In the genomic region with DNA sequence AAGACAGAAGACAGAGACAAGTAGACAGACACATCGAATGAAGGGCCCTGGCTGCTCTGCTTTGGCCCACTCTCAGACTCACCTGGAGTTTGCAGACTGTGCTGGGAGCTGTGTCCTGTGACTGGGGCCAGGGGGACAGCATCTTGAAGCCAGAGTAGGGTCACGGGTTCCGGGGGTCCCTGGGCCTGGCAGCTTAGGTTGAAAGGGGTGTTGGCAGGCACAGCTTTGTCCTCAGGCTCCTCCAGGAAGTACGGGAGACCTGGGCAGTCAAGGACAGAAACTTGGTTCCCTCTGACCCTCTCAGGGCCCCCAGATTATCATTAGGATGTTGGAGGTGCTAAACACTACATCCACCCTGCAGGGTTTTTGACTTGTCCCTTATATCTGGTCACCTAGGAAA, we compare ENCODE assay signal across 19 mouse cellular contexts. TPM values are rescaled to one million over a fixed set of nuclear protein-coding genes. Genes with fewer than 3 reads are reported as not detected.
DNase-seq lines count a peak whose midpoint lies in the region; ATAC-seq and TF ChIP-seq lines count a peak whose summit lies in the region.
"Had no signal": no experiment of that assay in that cellular context is flagged by ENCODE, and none has a peak within 500 bp of the region (broad histone marks: within the 10 kb centered on the region; RNA-seq: fewer than 3 reads in every experiment).

No protein-coding gene starts in this region.

- ATAC-seq in forebrain, embryonic 11.5 days (replicated peaks; ENCODE audit: low FRiP score), result no peak
- ATAC-seq: CD4-positive, CD25-positive, alpha-beta regulatory T cell, adult 4 months; forebrain, embryonic 14.5 days had no signal

- no peaks in the 10 kb centered on the region for H3K9me3 ChIP-seq in heart, embryonic 10.5 days
- H3K9me3 ChIP-seq in forebrain, embryonic 11.5 days (ENCODE audit: control insufficient read depth, low read length), result no peaks in the 10 kb centered on the region
- H3K9me3 ChIP-seq: embryonic facial prominence, embryonic 12.5 days; G1E; hindbrain, embryonic 15.5 days had no signal

- peaks cover 10% of the 10 kb centered on the region; the same call in 1 of the 2 replicates for H3K36me3 ChIP-seq in heart, embryonic 10.5 days
- no peaks in the 10 kb centered on the region for H3K36me3 ChIP-seq in spleen, adult 2 months (ENCODE audit: control insufficient read depth, insufficient read depth, low read length)
- no peaks in the 10 kb centered on the region for H3K36me3 ChIP-seq in forebrain, embryonic 11.5 days (ENCODE audit: control insufficient read depth, insufficient read depth, low read length)
- H3K36me3 ChIP-seq: G1E; hindbrain, embryonic 15.5 days had no signal

- H3K27me3 ChIP-seq in heart, embryonic 10.5 days (ENCODE audit: insufficient read depth, poor library complexity, severe bottlenecking), result no peaks in the 10 kb centered on the region; the same call in 1 of the 2 replicates
- H3K27me3 ChIP-seq in spleen, adult 2 months (ENCODE audit: control insufficient read depth, insufficient read depth, low read length), result peaks cover 8% of the 10 kb centered on the region; the same call in 1 of the 2 replicates
- no peaks in the 10 kb centered on the region for H3K27me3 ChIP-seq in forebrain, embryonic 11.5 days (ENCODE audit: control insufficient read depth, insufficient read depth, low read length)
- H3K27me3 ChIP-seq: embryonic facial prominence, embryonic 12.5 days; hindbrain, embryonic 15.5 days had no signal

- H3K4me2 ChIP-seq in forebrain, embryonic 11.5 days (ENCODE audit: low read depth, low read length, severe bottlenecking), result no peak overlapping the region
- H3K4me2 ChIP-seq: embryonic facial prominence, embryonic 12.5 days; hindbrain, embryonic 15.5 days had no signal

- DNase-seq in heart, embryonic 10.5 days (ENCODE audit: low spot score), result no peak
- no peak for DNase-seq in heart, postnatal 25 days (ENCODE audit: low spot score)
- DNase-seq in spleen, adult 2 months (ENCODE audit: low read depth in 1 of 2, low spot score in 2 of 2), result no peak
- DNase-seq in spleen, adult 18-20 months, result no peak
- DNase-seq in forebrain, embryonic 11.5 days (ENCODE audit: low spot score), result no peak
- DNase-seq: adrenal gland, postnatal 10 days; cerebellum, adult 11 months; cerebellum, adult 8-10 months; cerebellum, postnatal 14 days; embryo, embryonic 11 days; gastrocnemius, postnatal 10 days; heart, postnatal 10 days; kidney, adult 11 months had no signal

- no peak overlapping the region for H3K9ac ChIP-seq in forebrain, embryonic 11.5 days (ENCODE audit: low read length)
- H3K9ac ChIP-seq: embryonic facial prominence, embryonic 12.5 days; hindbrain, embryonic 15.5 days had no signal

- no peak for TF ChIP-seq CTCF in spleen, adult 2 months (IDR thresholded peaks at IDR 0.05; ENCODE audit: extremely low read depth, insufficient read depth, insufficient read length, insufficient replicate concordance)
- TF ChIP-seq CTCF in embryonic fibroblast, embryonic 13.5 days (IDR thresholded peaks at IDR 0.05; ENCODE audit: borderline replicate concordance, insufficient read depth, low read length), result no peak

- intact Hi-C loops in heart, postnatal 25 days (cut with DNase I), result no loop called here

- H3K27ac ChIP-seq in heart, embryonic 10.5 days, result peak overlapping the region; percentile 17; the same call in 1 of the 2 replicates
- peak overlapping the region; percentile 47; the same call in 1 of the 2 replicates for H3K27ac ChIP-seq in spleen, adult 2 months (ENCODE audit: insufficient read depth, low read length)
- peak overlapping the region; percentile 48 for H3K27ac ChIP-seq in embryonic fibroblast, embryonic 13.5 days (ENCODE audit: insufficient read depth, low read length)
- H3K27ac ChIP-seq in forebrain, embryonic 11.5 days (ENCODE audit: low read depth, low read length), result no peak overlapping the region
- H3K27ac ChIP-seq: embryonic facial prominence, embryonic 12.5 days; hindbrain, embryonic 15.5 days had no signal

- TF ChIP-seq POLR2A in spleen, adult 2 months (IDR thresholded peaks at IDR 0.05; ENCODE audit: low read depth, low read length), result no peak
- TF ChIP-seq POLR2A in embryonic fibroblast, embryonic 13.5 days (IDR thresholded peaks at IDR 0.05; ENCODE audit: low read depth, low read length), result no peak

- H3K4me1 ChIP-seq in heart, embryonic 10.5 days, result peaks cover 69% of the 10 kb centered on the region
- H3K4me1 ChIP-seq in spleen, adult 2 months (ENCODE audit: control insufficient read depth, insufficient read depth, insufficient read length), result peaks cover 9% of the 10 kb centered on the region
- peaks cover 34% of the 10 kb centered on the region; the same call in 1 of the 2 replicates for H3K4me1 ChIP-seq in embryonic fibroblast, embryonic 13.5 days (ENCODE audit: control insufficient read depth, insufficient read depth, low read length)
- peaks cover 11% of the 10 kb centered on the region; the same call in 1 of the 2 replicates for H3K4me1 ChIP-seq in forebrain, embryonic 11.5 days (replicated peaks; ENCODE audit: control insufficient read depth, insufficient read depth, low read length)

- 75% methylated on average over 4 of the region's 4 CpGs for WGBS in heart, embryonic 10.5 days
- WGBS in spleen, adult 2 months, result 82% methylated on average over 4 of the region's 4 CpGs
- 66% methylated on average over 4 of the region's 4 CpGs for WGBS in forebrain, embryonic 11.5 days

- H3K4me3 ChIP-seq in heart, embryonic 10.5 days, result no peak overlapping the region
- no peak overlapping the region for H3K4me3 ChIP-seq in spleen, adult 2 months (ENCODE audit: extremely low read depth, insufficient read depth, insufficient read length)
- H3K4me3 ChIP-seq in embryonic fibroblast, embryonic 13.5 days (ENCODE audit: insufficient read depth, low read length), result peak overlapping the region; percentile 19
- no peak overlapping the region for H3K4me3 ChIP-seq in forebrain, embryonic 11.5 days (ENCODE audit: low read depth, low read length)
- H3K4me3 ChIP-seq: embryonic facial prominence, embryonic 12.5 days; hindbrain, embryonic 15.5 days had no signal

RNA-seq across cellular contexts. Expression of a gene that starts 2.8 kb away (rescaled TPM):
- polyA plus RNA-seq in heart, embryonic 10.5 days (2016; fragmentation: Nextera tagmentation; extraction: Ambion mirVana), result 53.3 and 54.3 TPM in 2 replicates
- total RNA-seq in heart, postnatal 25 days (2021), result 10 to 100 TPM; 78.6 to 99.4 TPM
- 106 and 129 TPM in 2 replicates for polyA plus RNA-seq in spleen, adult 2 months (2012; rRNA removed)
- polyA plus RNA-seq in embryonic fibroblast, embryonic 13.5 days (2011; ENCODE audit: insufficient read length, low read depth, missing spikeins), result 232 and 364 TPM in 2 replicates
- 36.2 and 37.2 TPM in 2 replicates for polyA plus RNA-seq in forebrain, embryonic 11.5 days (2014; fragmentation: Nextera tagmentation; extraction: Ambion mirVana)
- polyA plus RNA-seq: G1E had no signal

RNA-seq across cellular contexts. Expression of a gene that starts 31.0 kb away (rescaled TPM):
- 4.7 and 5.5 TPM in 2 replicates for polyA plus RNA-seq in heart, embryonic 10.5 days (2016; fragmentation: Nextera tagmentation; extraction: Ambion mirVana)
- total RNA-seq in heart, postnatal 25 days (2021), result 1 to 10 TPM; 5.8 to 6.3 TPM
- 2.9 and 3.5 TPM in 2 replicates for polyA plus RNA-seq in spleen, adult 2 months (2012; rRNA removed)
- polyA plus RNA-seq in embryonic fibroblast, embryonic 13.5 days (2011; ENCODE audit: insufficient read length, low read depth, missing spikeins), result 0.23 TPM in 1 of 2 replicates, not detected in the other
- polyA plus RNA-seq in forebrain, embryonic 11.5 days (2014; fragmentation: Nextera tagmentation; extraction: Ambion mirVana), result 0.32 and 0.35 TPM in 2 replicates
- polyA plus RNA-seq: G1E had no signal

RNA-seq across cellular contexts. Expression of a gene that starts 31.2 kb away (rescaled TPM):
- polyA plus RNA-seq in heart, embryonic 10.5 days (2016; fragmentation: Nextera tagmentation; extraction: Ambion mirVana), result 45.3 and 54.6 TPM in 2 replicates
- total RNA-seq in heart, postnatal 25 days (2021), result 10 to 100 TPM; 77.8 TPM
- 49.6 and 59.2 TPM in 2 replicates for polyA plus RNA-seq in spleen, adult 2 months (2012; rRNA removed)
- polyA plus RNA-seq in embryonic fibroblast, embryonic 13.5 days (2011; ENCODE audit: insufficient read length, low read depth, missing spikeins), result 125 and 155 TPM in 2 replicates
- polyA plus RNA-seq in forebrain, embryonic 11.5 days (2014; fragmentation: Nextera tagmentation; extraction: Ambion mirVana), result 83.8 and 87.5 TPM in 2 replicates
